Mouse (Mus musculus) liver, postnatal 0 days (tissue): ENCODE data around the gene Mia2.

Experiments used
- CTCF ChIP-seq: sonication (generic); IDR thresholded peaks from 2 replicates; pipeline ENCODE4 v1.5.1; 2016; ENCODE audit warnings: antibody characterized with exemption, low read depth
- EP300 ChIP-seq: IDR thresholded peaks from 2 replicates; pipeline ENCODE4 v1.6.1; 2016; ENCODE audit warnings: antibody characterized with exemption, low read depth, mild to moderate bottlenecking

- TF ChIP-seq CTCF (no peak), EP300 (no peak)
These were observed 32.9 kb downstream of the Mia2 start for GRCm38 (mm10) chr12:59128501-59128900.
